Mouse (Mus musculus) lung, embryonic 16.5 days (tissue): ENCODE results near the gene Dnah12. TPM values are rescaled to one million over a fixed set of nuclear protein-coding genes. Genes with fewer than 3 reads are reported as not detected.

Source experiments
- ATAC-seq: fragments of 200-750 bp; cut with Nextera tagmentation; 2 replicates; pipeline ENCODE4 v1.8.0; 2017; ENCODE audit warnings: low read depth, mild to moderate bottlenecking, moderate library complexity
- H3K27ac ChIP-seq: fragments of 300-500 bp; sonication (generic); 2 replicates; pipeline ENCODE4 v1.5.1; 2014; ENCODE audit warnings: mild to moderate bottlenecking, control low read depth, low read length
- H3K27me3 ChIP-seq: fragments of 300-500 bp; sonication (generic); 2 replicates; pipeline ENCODE4 v1.6.1; 2014; ENCODE audit warnings: low read depth, low read length, mixed read lengths; ENCODE audit not compliant: control insufficient read depth, insufficient read depth
- H3K36me3 ChIP-seq: fragments of 300-500 bp; sonication (generic); 2 replicates; pipeline ENCODE4 v1.6.1; 2014; ENCODE audit warnings: low read length; ENCODE audit not compliant: control insufficient read depth, insufficient read depth
- H3K4me1 ChIP-seq: fragments of 300-500 bp; sonication (generic); replicated peaks from 2 replicates; pipeline ENCODE4 v1.6.1; 2014; ENCODE audit warnings: low read length, mixed read lengths; ENCODE audit not compliant: control insufficient read depth, insufficient read depth
- H3K4me2 ChIP-seq: fragments of 300-500 bp; sonication (generic); 2 replicates; pipeline ENCODE4 v1.6.1; 2014; ENCODE audit warnings: low read depth, low read length, control low read depth
- H3K4me3 ChIP-seq: fragments of 300-500 bp; sonication (generic); 2 replicates; pipeline ENCODE4 v1.5.1; 2014; ENCODE audit warnings: mild to moderate bottlenecking, low read length, control low read depth
- H3K9ac ChIP-seq: fragments of 300-500 bp; sonication (generic); 2 replicates; pipeline ENCODE4 v1.6.1; 2014; ENCODE audit warnings: low read length, control low read depth
- H3K9me3 ChIP-seq: fragments of 300-500 bp; sonication (generic); 2 replicates; pipeline ENCODE4 v1.6.1; 2016; ENCODE audit warnings: low read length; ENCODE audit not compliant: control insufficient read depth
- WGBS: fragments of 180-500 bp; shearing (Covaris S2); extraction: QIAGEN DNeasy Blood & Tissue Kit; methylation state at CpG from one replicate; pipeline ENCODE4 v1.1.7; 2014; 5-methylcytosine and 5-hydroxymethylcytosine counted together
- polyA plus RNA-seq: library from polyadenylated mRNA; unstranded; fragments of >200 nt; fragmentation: Nextera tagmentation; extraction: Ambion mirVana; gene quantifications from 2 replicates; pipeline ENCODE4 v1.2.1, GENCODE M21; 2015

The Dnah12 gene
- polyA plus RNA-seq, 1 experiment from 2014 or later = 0.93 TPM

- Histone ChIP-seq H3K36me3 (no peaks in the 10 kb centered on the region), H3K4me1 (no peaks in the 10 kb centered on the region), H3K9ac (no peak overlapping the region), H3K27me3 (no peaks in the 10 kb centered on the region), H3K27ac (no peak overlapping the region), H3K9me3 (no peaks in the 10 kb centered on the region), H3K4me2 (no peak overlapping the region), H3K4me3 (no peak overlapping the region)
- 56% methylated on average over 4 of the region's 4 CpGs for WGBS
- no peak for ATAC-seq
Measured at GRCm38 (mm10) chr14:26785695-26786094, 92.6 kb downstream of the Dnah12 start.

- H3K4me3 ChIP-seq = no peak overlapping the region
- no peaks in the 10 kb centered on the region for H3K36me3 ChIP-seq
- H3K9me3 ChIP-seq = no peaks in the 10 kb centered on the region
- H3K27ac ChIP-seq = no peak overlapping the region
- no peak overlapping the region for H3K4me2 ChIP-seq
- 88% methylated on average over 2 of the region's 2 CpGs for WGBS
- H3K27me3 ChIP-seq = no peaks in the 10 kb centered on the region
- H3K4me1 ChIP-seq = no peaks in the 10 kb centered on the region
- no peak for ATAC-seq
- H3K9ac ChIP-seq = no peak overlapping the region
Measured at GRCm38 (mm10) chr14:26794431-26794830, 101.4 kb downstream of the Dnah12 start.

DNA sequence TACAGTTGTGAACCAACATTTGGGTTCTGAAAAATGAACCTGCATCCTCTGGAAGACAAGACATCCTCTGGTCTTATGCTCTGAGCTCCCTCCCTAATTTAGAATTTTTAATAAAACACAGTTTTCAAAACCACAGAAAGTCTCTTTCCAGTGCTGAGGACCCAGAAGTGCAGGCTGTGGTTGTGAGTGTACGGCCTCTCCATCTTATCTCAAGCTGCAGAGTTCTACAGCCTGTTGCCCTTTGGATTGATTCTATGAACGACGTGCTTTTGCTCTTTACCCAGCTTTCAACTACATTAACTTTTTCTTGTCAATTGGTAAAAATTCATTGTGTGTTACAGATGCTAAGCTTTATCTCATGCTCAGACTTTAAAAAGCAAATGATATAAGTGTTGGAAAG, 105.3 kb downstream of the Dnah12 start:
- Histone ChIP-seq H3K4me2 (no peak overlapping the region), H3K36me3 (no peaks in the 10 kb centered on the region), H3K4me3 (no peak overlapping the region), H3K27me3 (no peaks in the 10 kb centered on the region), H3K9ac (no peak overlapping the region), H3K27ac (no peak overlapping the region), H3K9me3 (no peaks in the 10 kb centered on the region), H3K4me1 (no peaks in the 10 kb centered on the region)
- 61% methylated on average over 3 of the region's 3 CpGs for WGBS
- ATAC-seq = no peak

DNA sequence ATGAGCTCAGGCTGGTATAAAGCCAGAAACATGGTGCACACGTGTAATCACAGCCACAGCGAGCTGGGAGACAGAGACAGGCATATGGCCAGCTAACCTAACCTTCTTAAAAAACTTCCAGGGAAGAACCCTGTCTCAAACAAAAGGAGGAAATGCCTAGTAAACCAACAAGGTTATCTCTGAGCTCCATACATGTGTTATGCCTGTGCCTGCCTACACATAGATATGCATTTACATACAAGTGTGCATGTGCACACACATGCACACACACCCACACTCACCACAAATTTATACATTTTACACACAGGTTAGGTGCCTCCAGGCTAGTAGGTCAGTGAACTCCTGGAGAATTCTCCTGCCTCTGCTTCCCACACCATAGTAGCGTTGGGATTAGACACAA, 106.2 kb downstream of the Dnah12 start:
- Histone ChIP-seq H3K27ac (no peak overlapping the region), H3K4me2 (no peak overlapping the region), H3K4me3 (no peak overlapping the region), H3K9me3 (no peaks in the 10 kb centered on the region), H3K4me1 (no peaks in the 10 kb centered on the region), H3K9ac (no peak overlapping the region), H3K27me3 (no peaks in the 10 kb centered on the region), H3K36me3 (no peaks in the 10 kb centered on the region)
- 65% methylated on average over 3 of the region's 3 CpGs for WGBS
- ATAC-seq = no peak

DNA sequence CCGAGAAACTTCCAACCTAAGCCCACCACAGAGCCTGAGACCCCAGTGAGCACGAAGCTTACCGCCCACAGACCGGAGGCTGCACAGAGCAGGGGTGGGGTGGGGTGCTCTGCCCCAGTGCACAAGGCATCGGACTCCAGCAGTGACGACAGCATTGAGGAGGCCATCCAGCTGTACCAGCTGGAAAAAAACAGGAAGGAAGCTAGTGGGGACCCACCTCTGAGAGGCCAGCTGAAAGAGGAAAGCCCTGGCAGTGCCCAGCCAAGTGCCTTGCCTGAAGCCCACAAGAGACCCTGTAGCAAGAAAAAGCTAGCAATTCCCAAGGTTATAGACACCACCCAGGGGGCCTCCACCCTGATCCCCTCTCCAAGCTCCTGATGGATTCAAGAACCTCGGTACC, 112.4 kb downstream of the Dnah12 start:
- WGBS = 63% methylated on average over 7 of the region's 7 CpGs
- no peak overlapping the region for H3K4me2 ChIP-seq
- no peaks in the 10 kb centered on the region for H3K36me3 ChIP-seq
- H3K9me3 ChIP-seq = no peaks in the 10 kb centered on the region
- H3K27me3 ChIP-seq = no peaks in the 10 kb centered on the region
- ATAC-seq = no peak
- H3K9ac ChIP-seq = no peak overlapping the region
- no peak overlapping the region for H3K4me3 ChIP-seq
- H3K27ac ChIP-seq = no peak overlapping the region
- no peaks in the 10 kb centered on the region for H3K4me1 ChIP-seq

DNA sequence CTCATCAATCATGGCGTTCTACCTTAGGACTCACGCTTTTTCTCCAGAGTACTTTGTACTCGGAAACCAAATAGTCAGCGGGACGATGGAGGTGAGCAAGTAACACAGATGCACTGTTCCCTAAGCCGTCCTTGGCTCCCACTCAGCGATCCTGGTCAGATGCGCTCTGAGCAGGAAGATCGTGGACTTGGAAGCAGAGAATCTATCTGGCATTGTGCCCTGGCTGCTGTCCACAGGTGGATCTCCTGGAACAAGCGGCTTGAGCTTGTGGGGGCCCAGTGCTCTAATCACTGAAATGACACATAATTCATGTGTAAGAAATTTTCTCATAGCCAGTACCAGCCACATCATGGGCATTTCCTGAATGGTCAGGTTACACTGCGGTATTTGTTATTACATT, 119.7 kb downstream of the Dnah12 start:
- Histone ChIP-seq H3K9ac (no peak overlapping the region), H3K4me1 (no peaks in the 10 kb centered on the region), H3K27me3 (no peaks in the 10 kb centered on the region), H3K4me2 (no peak overlapping the region), H3K4me3 (no peak overlapping the region), H3K27ac (no peak overlapping the region), H3K36me3 (no peaks in the 10 kb centered on the region), H3K9me3 (no peaks in the 10 kb centered on the region)
- no peak for ATAC-seq
- 76% methylated on average over 11 of the region's 11 CpGs for WGBS

- Histone ChIP-seq H3K4me3 (no peak overlapping the region), H3K36me3 (no peaks in the 10 kb centered on the region), H3K27me3 (no peaks in the 10 kb centered on the region), H3K27ac (no peak overlapping the region), H3K9me3 (no peaks in the 10 kb centered on the region), H3K9ac (no peak overlapping the region), H3K4me2 (no peak overlapping the region), H3K4me1 (no peaks in the 10 kb centered on the region)
- no peak for ATAC-seq
- 86% methylated on average over 2 of the region's 2 CpGs for WGBS
Measured at GRCm38 (mm10) chr14:26813871-26814270, 120.8 kb downstream of the Dnah12 start.

DNA sequence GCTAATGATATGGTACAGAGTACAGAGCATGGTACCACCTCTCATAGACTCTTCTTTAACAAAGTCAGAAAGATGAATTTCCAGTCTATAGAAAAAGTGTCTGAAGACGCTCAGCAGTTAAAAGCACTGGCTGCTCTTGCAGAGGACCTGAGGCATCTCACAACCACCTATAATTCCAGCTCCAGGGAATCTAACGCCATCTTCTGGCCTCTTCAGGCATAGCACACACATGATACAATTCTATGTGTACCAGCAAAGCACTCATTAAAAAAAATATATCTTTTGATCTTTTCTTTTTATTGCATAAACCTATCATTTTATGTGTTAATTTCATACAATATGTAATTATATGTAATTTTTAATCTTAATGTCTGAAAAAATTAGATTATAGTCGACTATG, 121.8 kb downstream of the Dnah12 start:
- no peak for ATAC-seq
- Histone ChIP-seq H3K27me3 (no peaks in the 10 kb centered on the region), H3K4me1 (no peaks in the 10 kb centered on the region), H3K9me3 (no peaks in the 10 kb centered on the region), H3K4me2 (no peak overlapping the region), H3K4me3 (no peak overlapping the region), H3K9ac (no peak overlapping the region), H3K36me3 (no peaks in the 10 kb centered on the region), H3K27ac (no peak overlapping the region)
- WGBS = 44% methylated on average over 3 of the region's 3 CpGs

GRCm38 (mm10) chr14:26816785-26817184, 123.7 kb downstream of the Dnah12 start:
- H3K36me3 ChIP-seq = no peaks in the 10 kb centered on the region
- no peak for ATAC-seq
- no peak overlapping the region for H3K4me3 ChIP-seq
- 61% methylated on average over 4 of the region's 4 CpGs for WGBS
- H3K9ac ChIP-seq = no peak overlapping the region
- H3K27me3 ChIP-seq = no peaks in the 10 kb centered on the region
- no peaks in the 10 kb centered on the region for H3K9me3 ChIP-seq
- H3K4me2 ChIP-seq = no peak overlapping the region
- H3K27ac ChIP-seq = no peak overlapping the region
- H3K4me1 ChIP-seq = no peaks in the 10 kb centered on the region

DNA sequence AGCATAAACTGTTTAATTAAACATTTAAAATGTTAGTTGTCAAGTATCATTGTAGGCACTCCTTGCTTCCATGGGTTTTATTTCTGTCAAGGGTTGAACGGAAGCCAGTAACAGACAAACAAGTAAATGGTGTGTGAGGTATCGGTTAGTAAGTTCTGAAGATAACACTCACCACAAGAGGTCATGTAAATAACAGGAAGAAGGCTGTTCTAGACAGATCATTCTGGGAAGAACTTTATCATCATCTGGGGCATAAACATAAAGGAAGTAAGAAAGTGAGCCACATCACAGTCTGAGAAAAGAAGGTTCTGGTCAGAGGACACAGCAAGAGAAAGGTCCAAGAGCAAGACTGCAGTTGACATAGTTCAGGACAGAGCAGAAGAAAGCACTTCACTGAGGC, 132.9 kb downstream of the Dnah12 start:
- Histone ChIP-seq H3K4me1 (no peaks in the 10 kb centered on the region), H3K9ac (no peak overlapping the region), H3K36me3 (no peaks in the 10 kb centered on the region), H3K27me3 (no peaks in the 10 kb centered on the region), H3K27ac (no peak overlapping the region), H3K9me3 (no peaks in the 10 kb centered on the region), H3K4me2 (no peak overlapping the region), H3K4me3 (no peak overlapping the region)
- ATAC-seq = no peak
- 36% methylated on average over 2 of the region's 2 CpGs for WGBS
